Comparison of ENCODE assay signal across 8 mouse cellular contexts in genomic region chr5:135236571-135236970, GRCm38 (mm10). TPM values are rescaled to one million over a fixed set of nuclear protein-coding genes. Genes with fewer than 3 reads are reported as not detected.
DNase-seq lines count a peak whose midpoint lies in the region; ATAC-seq and TF ChIP-seq lines count a peak whose summit lies in the region.

No protein-coding gene starts in this region.

- H3K4me2 ChIP-seq in heart, embryonic 16.5 days (ENCODE audit: low read depth, low read length), result no peak overlapping the region
- H3K4me2 ChIP-seq in heart, embryonic 11.5 days, result no peak overlapping the region
- H3K4me2 ChIP-seq in forebrain, embryonic 14.5 days (ENCODE audit: low read length), result no peak overlapping the region
- H3K4me2 ChIP-seq in lung, embryonic 14.5 days, result no peak overlapping the region

- TF ChIP-seq CTCF in lung, embryonic 14.5 days (IDR thresholded peaks at IDR 0.05; ENCODE audit: low read depth), result peak; percentile 85

- H3K27me3 ChIP-seq in heart, embryonic 16.5 days (ENCODE audit: control insufficient read depth, insufficient read depth, low read length), result no peaks in the 10 kb centered on the region
- H3K27me3 ChIP-seq in heart, embryonic 11.5 days (ENCODE audit: control insufficient read depth, insufficient read depth, low read length), result no peaks in the 10 kb centered on the region
- H3K27me3 ChIP-seq in forebrain, embryonic 14.5 days (replicated peaks; ENCODE audit: control insufficient read depth, insufficient read depth, low read length), result no peaks in the 10 kb centered on the region
- H3K27me3 ChIP-seq in lung, embryonic 14.5 days (ENCODE audit: insufficient read depth, low read length), result no peaks in the 10 kb centered on the region
- H3K27me3 ChIP-seq in splenic B cell, adult 2 months (ENCODE audit: control insufficient read depth, insufficient read depth, low read length, poor library complexity, severe bottlenecking), result no peaks in the 10 kb centered on the region

- no peak overlapping the region for H3K27ac ChIP-seq in heart, embryonic 16.5 days (ENCODE audit: low read length)
- no peak overlapping the region for H3K27ac ChIP-seq in heart, embryonic 11.5 days (ENCODE audit: low read depth, low read length)
- no peak overlapping the region for H3K27ac ChIP-seq in forebrain, embryonic 14.5 days (ENCODE audit: low read depth, low read length)
- H3K27ac ChIP-seq in lung, embryonic 14.5 days (ENCODE audit: low read depth), result no peak overlapping the region

- peaks cover 65% of the 10 kb centered on the region for H3K36me3 ChIP-seq in heart, embryonic 16.5 days (ENCODE audit: control insufficient read depth, insufficient read depth)
- peaks cover 58% of the 10 kb centered on the region for H3K36me3 ChIP-seq in heart, embryonic 11.5 days (ENCODE audit: control insufficient read depth, insufficient read depth, low read length)
- H3K36me3 ChIP-seq in forebrain, embryonic 14.5 days (ENCODE audit: control insufficient read depth, insufficient read depth, low read length), result peaks cover 99% of the 10 kb centered on the region
- H3K36me3 ChIP-seq in lung, embryonic 14.5 days (ENCODE audit: insufficient read depth), result peaks cover 100% of the 10 kb centered on the region
- peaks cover 14% of the 10 kb centered on the region for H3K36me3 ChIP-seq in splenic B cell, adult 2 months (ENCODE audit: control insufficient read depth, insufficient read depth, low read length, poor library complexity, severe bottlenecking)

- peak; percentile 35; the same call in 1 of the 2 replicates for ATAC-seq in heart, embryonic 16.5 days (replicated peaks; ENCODE audit: extremely low read depth, insufficient read depth, low FRiP score)
- ATAC-seq in heart, embryonic 11.5 days (replicated peaks; ENCODE audit: insufficient number of reproducible peaks, low FRiP score, low TSS enrichment), result no peak
- peak; percentile 29; the same call in 1 of the 2 replicates for ATAC-seq in forebrain, embryonic 14.5 days
- no peak for ATAC-seq in lung, embryonic 14.5 days (ENCODE audit: insufficient read depth)

- no peak overlapping the region for H3K9ac ChIP-seq in heart, embryonic 16.5 days (ENCODE audit: low read length)
- no peak overlapping the region for H3K9ac ChIP-seq in heart, embryonic 11.5 days (ENCODE audit: low read depth, low read length)
- no peak overlapping the region for H3K9ac ChIP-seq in forebrain, embryonic 14.5 days (ENCODE audit: low read length)
- no peak overlapping the region for H3K9ac ChIP-seq in lung, embryonic 14.5 days

- H3K9me3 ChIP-seq in heart, embryonic 16.5 days (replicated peaks; ENCODE audit: control insufficient read depth, low read length), result no peaks in the 10 kb centered on the region
- H3K9me3 ChIP-seq in heart, embryonic 11.5 days (replicated peaks; ENCODE audit: control insufficient read depth, low read length), result no peaks in the 10 kb centered on the region
- no peaks in the 10 kb centered on the region for H3K9me3 ChIP-seq in forebrain, embryonic 14.5 days (replicated peaks; ENCODE audit: control insufficient read depth, low read length)
- H3K9me3 ChIP-seq in lung, embryonic 14.5 days (ENCODE audit: low read depth, low read length), result no peaks in the 10 kb centered on the region

- peaks cover 15% of the 10 kb centered on the region for H3K4me1 ChIP-seq in heart, embryonic 16.5 days (ENCODE audit: control insufficient read depth, insufficient read depth, low read length)
- H3K4me1 ChIP-seq in heart, embryonic 11.5 days (ENCODE audit: control insufficient read depth, insufficient read depth, low read length), result peaks cover 12% of the 10 kb centered on the region
- no peaks in the 10 kb centered on the region for H3K4me1 ChIP-seq in forebrain, embryonic 14.5 days (ENCODE audit: control insufficient read depth, insufficient read depth, low read length)
- H3K4me1 ChIP-seq in lung, embryonic 14.5 days (ENCODE audit: insufficient read depth), result no peaks in the 10 kb centered on the region

- DNase-seq in CD4-positive helper T cell, adult 2 months (ENCODE audit: low read depth, low spot score), result peak; percentile 34
- peak; percentile 75 for DNase-seq in adrenal gland, postnatal 25 days
- DNase-seq in forebrain, embryonic 14.5 days (ENCODE audit: low spot score), result peak; percentile 80
- DNase-seq in kidney, postnatal 25 days, result peak; percentile 70 to 83
- peak; percentile 80 for DNase-seq in lung, embryonic 14.5 days
- peak; percentile 72 for DNase-seq in splenic B cell, adult 2 months (ENCODE audit: low read depth, low spot score)

- no peak overlapping the region for H3K4me3 ChIP-seq in heart, embryonic 16.5 days (ENCODE audit: low read length)
- H3K4me3 ChIP-seq in heart, embryonic 11.5 days (ENCODE audit: low read depth, low read length), result no peak overlapping the region
- H3K4me3 ChIP-seq in forebrain, embryonic 14.5 days (ENCODE audit: low read depth, low read length), result no peak overlapping the region
- no peak overlapping the region for H3K4me3 ChIP-seq in lung, embryonic 14.5 days (ENCODE audit: low read depth, low read length)

- WGBS in heart, embryonic 16.5 days, result 31% methylated on average over 2 of the region's 2 CpGs
- 53% methylated on average over 2 of the region's 2 CpGs for WGBS in heart, embryonic 11.5 days (ENCODE audit: insufficient replicate concordance)
- WGBS in forebrain, embryonic 14.5 days, result 30% methylated on average over 2 of the region's 2 CpGs
- WGBS in lung, embryonic 14.5 days, result 29% methylated on average over 2 of the region's 2 CpGs

RNA-seq across cellular contexts. Expression of gene Fzd9, which starts 14.5 kb away (rescaled TPM):
- polyA plus RNA-seq in heart, embryonic 16.5 days (2015; fragmentation: Nextera tagmentation; extraction: Ambion mirVana), result 4.3 and 5.2 TPM in 2 replicates
- polyA plus RNA-seq in heart, embryonic 11.5 days (2014; fragmentation: Nextera tagmentation; extraction: Ambion mirVana), result 3.6 and 4.9 TPM in 2 replicates
- total RNA-seq in adrenal gland, postnatal 25 days (2021), result 2.4 and 3.1 TPM in 2 replicates
- 11.4 and 12.4 TPM in 2 replicates for polyA plus RNA-seq in forebrain, embryonic 14.5 days (2014; fragmentation: Nextera tagmentation; extraction: Ambion mirVana)
- 0.43 and 0.65 TPM in 2 replicates for polyA plus RNA-seq in lung, embryonic 14.5 days (2014; fragmentation: Nextera tagmentation; extraction: Ambion mirVana)

RNA-seq across cellular contexts. Expression of gene Baz1b, which starts 49.5 kb away (rescaled TPM):
- 21.1 and 22.9 TPM in 2 replicates for polyA plus RNA-seq in heart, embryonic 16.5 days (2015; fragmentation: Nextera tagmentation; extraction: Ambion mirVana)
- 28.9 and 45.4 TPM in 2 replicates for polyA plus RNA-seq in heart, embryonic 11.5 days (2014; fragmentation: Nextera tagmentation; extraction: Ambion mirVana)
- total RNA-seq in adrenal gland, postnatal 25 days (2021), result 85.7 and 114 TPM in 2 replicates
- 35.5 and 44.3 TPM in 2 replicates for polyA plus RNA-seq in forebrain, embryonic 14.5 days (2014; fragmentation: Nextera tagmentation; extraction: Ambion mirVana)
- polyA plus RNA-seq in lung, embryonic 14.5 days (2014; fragmentation: Nextera tagmentation; extraction: Ambion mirVana), result 68.9 and 70.9 TPM in 2 replicates

Comparison
In these comparisons a context has a peak if more than half of its experiments do, and no peak if none do; other contexts are left out.
1. ATAC-seq: peak in heart, embryonic 16.5 days (single experiment) and forebrain, embryonic 14.5 days (single experiment); none in heart, embryonic 11.5 days (single experiment) and lung, embryonic 14.5 days (single experiment).
2. Peak in every context shown above with its lines, with median percentiles within 50 percentile points of each other: DNase-seq.